Mouse (Mus musculus) lung, adult 2 months (tissue): Measurements from ENCODE around the gene Pacsin2. TPM values are rescaled to one million over a fixed set of nuclear protein-coding genes. Genes with fewer than 3 reads are reported as not detected.
A peak's percentile ranks its signal among the peaks of the same experiment; 100 is the strongest.
"Not testable (repeated sequence)": the region's sequence is repeated elsewhere in the genome, so short reads cannot be mapped to it uniquely, and the experiment has no call there.

Experiments used
- DNase-seq: peaks from one replicate; pipeline ENCODE4 v3.0.0; 2022
- H3K4me1 ChIP-seq: fragments of 200-500 bp; 2 replicates; pipeline ENCODE4 v1.6.1; 2011; ENCODE audit warnings: low read length; ENCODE audit not compliant: control insufficient read depth, insufficient read depth
- H3K4me3 ChIP-seq: fragments of 200-500 bp; replicated peaks from 2 replicates; pipeline ENCODE3; 2011; ENCODE audit warnings: low read depth, mild to moderate bottlenecking, control low read depth, low read length; ENCODE audit errors: extremely low read depth
- CTCF ChIP-seq: fragments of 200-500 bp; IDR thresholded peaks from 2 replicates; pipeline ENCODE4 v1.5.1; 2011; ENCODE audit warnings: mild to moderate bottlenecking, low read length, control low read depth; ENCODE audit not compliant: insufficient read depth
- POLR2A ChIP-seq: fragments of 200-500 bp; IDR thresholded peaks from 2 replicates; pipeline ENCODE4 v1.6.1; 2011; ENCODE audit warnings: low read depth, mild to moderate bottlenecking, control low read depth, low read length, borderline replicate concordance; ENCODE audit errors: extremely low read depth
- WGBS: fragments of 180-500 bp; shearing (Covaris S2); methylation state at CpG from one replicate; pipeline ENCODE4 v1.1.7; 2018; 5-methylcytosine and 5-hydroxymethylcytosine counted together
- polyA plus RNA-seq: library from polyadenylated mRNA; depleted of rRNA; stranded (reverse); fragments of >200 nt; gene quantifications from 2 replicates; pipeline ENCODE4 v1.2.3, GENCODE M21; 2012

Gene Pacsin2
- polyA plus RNA-seq, 1 experiment, result 85.2 TPM

GRCm38 (mm10) chr15:83366933-83367552 lies 97.4 kb downstream of the Pacsin2 start:
- H3K4me1 ChIP-seq, result no peaks in the 10 kb centered on the region
- WGBS, result 14% methylated on average over 58 of the region's 58 CpGs
- peak overlapping the region; percentile 49 for H3K4me3 ChIP-seq
- TF ChIP-seq CTCF (no peak), POLR2A (no peak)
- DNase-seq, result peak; percentile 83

- DNase-seq, result no peak
Observed at GRCm38 (mm10) chr15:83365697-83366096, 98.7 kb downstream of the Pacsin2 start.

GRCm38 (mm10) chr15:83364194-83364593 lies 100.2 kb downstream of the Pacsin2 start:
- WGBS, result 62% methylated on average over 3 of the region's 3 CpGs
- TF ChIP-seq CTCF (no peak), POLR2A (no peak)
- Histone ChIP-seq H3K4me3 (no peak overlapping the region), H3K4me1 (no peaks in the 10 kb centered on the region)
- no peak for DNase-seq

More at GRCm38 (mm10) chr15:83365697-83366096, 98.7 kb downstream of the Pacsin2 start:
- no peak for TF ChIP-seq POLR2A
- TF ChIP-seq CTCF, result 0 out of 2 replicates have a peak, but pooled peaks have one; percentile 8
- Histone ChIP-seq H3K4me1 (no peaks in the 10 kb centered on the region), H3K4me3 (no peak overlapping the region)

- not testable (repeated sequence) for H3K4me1 ChIP-seq, H3K4me3 ChIP-seq, DNase-seq
- WGBS, result 93% methylated on average over 1 of the region's 1 CpGs
Observed at GRCm38 (mm10) chr15:83362813-83363212, 101.6 kb downstream of the Pacsin2 start.

- not testable (repeated sequence) for H3K4me3 ChIP-seq, H3K4me1 ChIP-seq, DNase-seq
- WGBS, result 74% methylated on average over 5 of the region's 5 CpGs
Observed at GRCm38 (mm10) chr15:83360899-83361298, 103.5 kb downstream of the Pacsin2 start.

GRCm38 (mm10) chr15:83360140-83360539 lies 104.3 kb downstream of the Pacsin2 start:
- WGBS, result 61% methylated on average over 3 of the region's 3 CpGs
- Histone ChIP-seq H3K4me1 (no peaks in the 10 kb centered on the region), H3K4me3 (no peak overlapping the region)
- no peak for DNase-seq
- no peak for TF ChIP-seq POLR2A

- no peaks in the 10 kb centered on the region for H3K4me1 ChIP-seq
- no peak for DNase-seq
- TF ChIP-seq POLR2A (no peak), CTCF (no peak)
- no peak overlapping the region for H3K4me3 ChIP-seq
- WGBS, result 77% methylated on average over 1 of the region's 1 CpGs
Observed at GRCm38 (mm10) chr15:83358476-83358875, 105.9 kb downstream of the Pacsin2 start.

GRCm38 (mm10) chr15:83351546-83351945 lies 112.9 kb downstream of the Pacsin2 start:
- TF ChIP-seq POLR2A (no peak), CTCF (no peak)
- H3K4me1 ChIP-seq, result peaks cover 5% of the 10 kb centered on the region; the same call in 1 of the 2 replicates
- WGBS, result 81% methylated on average over 4 of the region's 4 CpGs
- no peak overlapping the region for H3K4me3 ChIP-seq
- no peak for DNase-seq

GRCm38 (mm10) chr15:83350859-83351258 lies 113.5 kb downstream of the Pacsin2 start:
- 60% methylated on average over 2 of the region's 2 CpGs for WGBS

GRCm38 (mm10) chr15:83349954-83350711 lies 114.3 kb downstream of the Pacsin2 start, which contains the start of gene Arfgap3:
Gene Arfgap3 (minus strand): TSS chr15:83350247.
- DNase-seq, result peak; percentile 92
- WGBS, result under 1% methylated on average over 60 of the region's 60 CpGs
- H3K4me1 ChIP-seq, result peaks cover 5% of the 10 kb centered on the region; the same call in 1 of the 2 replicates
- TF ChIP-seq POLR2A, result peak; percentile 48; the same call in 1 of the 2 replicates
- TF ChIP-seq CTCF, result no peak
- peak within 1 kb of the TSS; percentile 88 for H3K4me3 ChIP-seq

More at GRCm38 (mm10) chr15:83350859-83351258, 113.5 kb downstream of the Pacsin2 start:
- H3K4me3 ChIP-seq, result no peak overlapping the region
- no peak for DNase-seq
- H3K4me1 ChIP-seq, result peaks cover 5% of the 10 kb centered on the region; the same call in 1 of the 2 replicates
- TF ChIP-seq POLR2A, result no peak
- no peak for TF ChIP-seq CTCF
